Comparison of ENCODE assay signal across 28 mouse cellular contexts in genomic region chr15:6068371-6068770, GRCm38 (mm10).
"Had no signal": no experiment of that assay in that cellular context is flagged by ENCODE, and none has a peak within 500 bp of the region (broad histone marks: within the 10 kb centered on the region; RNA-seq: fewer than 3 reads in every experiment).

No protein-coding gene starts in this region.

- DNase-seq: gastrocnemius, adult 2 months; gastrocnemius, postnatal 10 days; gastrocnemius, postnatal 25 days; heart, adult 11 months; heart, adult 2 months; heart, postnatal 14 days; heart, postnatal 36 days; kidney, adult 11 months; kidney, adult 2 months; kidney, adult 9 months; kidney, postnatal 10 days; kidney, postnatal 25 days; layer of hippocampus, adult 9-11 months; layer of hippocampus, postnatal 36 days; left cerebral cortex, postnatal 4 days; liver; liver, embryonic 13.5 days had no signal

- H3K9me3 ChIP-seq: heart, embryonic 13.5 days; heart, embryonic 15.5 days; hindbrain, embryonic 13.5 days; hindbrain, embryonic 15.5 days; kidney, embryonic 15.5 days; limb, embryonic 12.5 days; liver, embryonic 13.5 days; liver, embryonic 15.5 days had no signal

- H3K36me3 ChIP-seq: heart, embryonic 13.5 days; heart, embryonic 15.5 days; hindbrain, embryonic 13.5 days; hindbrain, embryonic 15.5 days; kidney, embryonic 15.5 days; limb, embryonic 12.5 days; liver, embryonic 13.5 days; liver, embryonic 15.5 days had no signal

- H3K27ac ChIP-seq: gastrocnemius, adult 2 months; heart, adult 2 months; heart, embryonic 13.5 days; heart, embryonic 15.5 days; hindbrain, embryonic 13.5 days; hindbrain, embryonic 15.5 days; hindbrain, postnatal 0 days; kidney, embryonic 15.5 days; limb, embryonic 12.5 days; liver, embryonic 13.5 days; liver, embryonic 15.5 days had no signal

- ATAC-seq: hindbrain, postnatal 0 days; intestine, embryonic 16.5 days had no signal

- H3K4me2 ChIP-seq: heart, embryonic 11.5 days; heart, embryonic 13.5 days; heart, embryonic 15.5 days; hindbrain, embryonic 13.5 days; hindbrain, embryonic 15.5 days; kidney, embryonic 15.5 days; limb, embryonic 12.5 days; liver, embryonic 11.5 days; liver, embryonic 13.5 days; liver, embryonic 15.5 days had no signal

- H3K9ac ChIP-seq: heart, embryonic 13.5 days; heart, embryonic 15.5 days; hindbrain, embryonic 13.5 days; hindbrain, embryonic 15.5 days; kidney, embryonic 15.5 days; limb, embryonic 12.5 days; liver, embryonic 13.5 days; liver, embryonic 15.5 days had no signal

- H3K27me3 ChIP-seq: heart, embryonic 13.5 days; heart, embryonic 15.5 days; hindbrain, embryonic 13.5 days; hindbrain, embryonic 15.5 days; kidney, embryonic 15.5 days; limb, embryonic 12.5 days; liver, embryonic 13.5 days; liver, embryonic 15.5 days had no signal

- H3K4me3 ChIP-seq: gastrocnemius, adult 2 months; heart, adult 2 months; heart, embryonic 13.5 days; heart, embryonic 15.5 days; hindbrain, embryonic 13.5 days; hindbrain, embryonic 15.5 days; kidney, embryonic 15.5 days; limb, embryonic 12.5 days; liver, embryonic 13.5 days; liver, embryonic 15.5 days had no signal

- H3K4me1 ChIP-seq: heart, embryonic 15.5 days; hindbrain, embryonic 13.5 days; hindbrain, embryonic 15.5 days; kidney, embryonic 15.5 days; limb, embryonic 12.5 days; liver, embryonic 13.5 days; liver, embryonic 15.5 days had no signal
